Mouse (Mus musculus): ENCODE data around the gene Itpr1.

DNA sequence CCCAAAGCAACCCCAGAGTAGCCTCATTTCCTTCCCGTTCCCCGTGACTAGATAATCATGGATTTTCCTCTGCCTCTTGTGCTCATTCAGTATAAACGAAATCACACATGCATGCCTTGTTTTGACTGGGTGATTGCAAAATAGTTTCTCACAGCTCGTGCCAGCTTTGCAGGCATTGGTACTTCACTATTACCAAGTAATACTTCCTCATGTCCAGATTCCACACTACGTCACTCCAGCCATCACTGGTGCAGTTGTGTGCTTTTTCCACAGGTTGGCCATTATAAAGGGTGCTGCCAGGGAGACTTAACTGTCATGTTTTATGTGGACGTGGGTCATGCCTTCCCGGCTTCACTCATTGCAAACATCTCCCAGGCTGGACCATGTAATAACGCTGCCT is 191.8 kb downstream of the Itpr1 start:
- TF ChIP-seq CTCF (IDR thresholded peaks at IDR 0.05; ENCODE audit: insufficient read depth, low read depth, low read length) (no peak), POLR2A (IDR thresholded peaks at IDR 0.05; ENCODE audit: insufficient read depth, low read depth, low read length) (no peak)

All from olfactory bulb, adult 2 months (tissue).